Mouse (Mus musculus) bone marrow macrophage, adult 2 months (primary cell): ENCODE data around the gene Gm10715. TPM values are rescaled to one million over a fixed set of nuclear protein-coding genes. Genes with fewer than 3 reads are reported as not detected.

Experiments
- polyA plus RNA-seq: library from polyadenylated mRNA; stranded (reverse); fragments of >200 nt; gene quantifications from 2 replicates; pipeline ENCODE4 v1.2.4, GENCODE M21; 2012; ENCODE audit not compliant: missing spikeins, insufficient read depth, insufficient read length

Gene Gm10715
- polyA plus RNA-seq, 1 experiment = 9.2 TPM

Other genes starting within 250 kb of the Gm10715 start
- 5.0 and 17.7 TPM in 2 replicates for gene Gm10722, start 36.0 kb upstream of the Gm10715 start, polyA plus RNA-seq
- gene Gm11168, start 33.5 kb upstream of the Gm10715 start, polyA plus RNA-seq = 61.4 and 166 TPM in 2 replicates
- gene Gm10721, start 23.7 kb upstream of the Gm10715 start, polyA plus RNA-seq = not detected in 2 replicates
- gene Gm10720, start 21.2 kb upstream of the Gm10715 start, polyA plus RNA-seq = not detected in 2 replicates
- 31.9 and 106 TPM in 2 replicates for gene Gm10719, start 19.5 kb upstream of the Gm10715 start, polyA plus RNA-seq
- 7.8 and 14.8 TPM in 2 replicates for gene Gm10718, start 13.3 kb upstream of the Gm10715 start, polyA plus RNA-seq
- gene Gm10717, start 11.5 kb upstream of the Gm10715 start, polyA plus RNA-seq = 38.9 and 142 TPM in 2 replicates
- gene Gm17535, start 2.3 kb upstream of the Gm10715 start, polyA plus RNA-seq = not detected in 2 replicates